Mouse (Mus musculus): Measurements from ENCODE around the gene Cenpi. TPM values are rescaled to one million over a fixed set of nuclear protein-coding genes. Genes with fewer than 3 reads are reported as not detected.

The Cenpi gene
- polyA plus RNA-seq, 1 experiment from 2014 or later = 15.7 TPM

DNA sequence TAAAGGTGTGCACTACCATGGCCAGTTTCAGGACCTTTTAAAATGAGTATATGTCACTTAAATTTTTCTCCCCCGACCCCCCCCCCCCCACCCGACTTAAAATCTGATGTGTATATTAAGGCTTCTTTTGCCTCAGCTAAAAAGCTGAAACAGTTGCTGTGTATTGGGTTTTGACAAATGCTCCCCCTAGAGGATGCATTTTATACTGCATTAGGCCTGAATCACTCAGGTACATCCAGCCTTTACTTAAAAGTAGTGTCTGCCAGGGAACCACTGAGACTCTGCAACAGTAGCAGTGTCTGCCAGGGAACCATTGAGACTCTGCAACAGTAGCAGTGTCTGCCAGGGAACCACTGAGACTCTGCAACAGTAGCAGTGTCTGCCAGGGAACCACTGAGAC is 63.4 kb downstream of the Cenpi start:
- no peak for ATAC-seq (ENCODE audit: low FRiP score, low read depth)
- Histone ChIP-seq H3K4me1 (no peaks in the 10 kb centered on the region), H3K36me3 (no peaks in the 10 kb centered on the region), H3K4me2 (replicated peaks) (no peak overlapping the region), H3K27ac (no peak overlapping the region), H3K9me3 (no peaks in the 10 kb centered on the region), H3K9ac (no peak overlapping the region), H3K4me3 (no peak overlapping the region), H3K27me3 (replicated peaks) (no peaks in the 10 kb centered on the region)
- WGBS = 24% methylated on average over 2 of the region's 2 CpGs

DNA sequence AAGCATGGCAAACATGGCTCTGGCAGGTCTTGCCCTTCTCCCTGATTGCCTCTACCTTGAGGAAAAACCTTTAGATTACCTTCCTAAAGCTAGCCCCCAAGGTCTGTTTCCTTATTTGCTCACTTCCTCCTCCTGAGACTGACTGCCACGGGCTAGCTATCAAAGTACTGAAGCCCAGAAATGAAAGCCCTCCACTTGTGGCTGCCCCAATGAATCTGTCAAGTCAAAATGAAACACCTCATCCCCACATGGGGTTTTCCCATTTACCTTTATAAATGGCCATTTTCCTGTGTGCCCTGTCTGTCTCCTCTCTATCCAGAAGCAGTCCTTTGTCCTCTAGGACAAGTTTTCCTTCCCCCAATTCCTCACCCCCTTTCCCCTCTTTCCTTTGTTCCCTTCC is 66.3 kb downstream of the Cenpi start:
- 73% methylated on average over 1 of the region's 1 CpGs for WGBS
- no peak overlapping the region for H3K4me2 ChIP-seq (replicated peaks)
- H3K27me3 ChIP-seq (replicated peaks) = no peaks in the 10 kb centered on the region
- H3K9me3 ChIP-seq = no peaks in the 10 kb centered on the region
- no peaks in the 10 kb centered on the region for H3K36me3 ChIP-seq
- no peaks in the 10 kb centered on the region for H3K4me1 ChIP-seq
- no peak overlapping the region for H3K4me3 ChIP-seq
- no peak for ATAC-seq (ENCODE audit: low FRiP score, low read depth)
- H3K9ac ChIP-seq = no peak overlapping the region
- H3K27ac ChIP-seq = no peak overlapping the region

DNA sequence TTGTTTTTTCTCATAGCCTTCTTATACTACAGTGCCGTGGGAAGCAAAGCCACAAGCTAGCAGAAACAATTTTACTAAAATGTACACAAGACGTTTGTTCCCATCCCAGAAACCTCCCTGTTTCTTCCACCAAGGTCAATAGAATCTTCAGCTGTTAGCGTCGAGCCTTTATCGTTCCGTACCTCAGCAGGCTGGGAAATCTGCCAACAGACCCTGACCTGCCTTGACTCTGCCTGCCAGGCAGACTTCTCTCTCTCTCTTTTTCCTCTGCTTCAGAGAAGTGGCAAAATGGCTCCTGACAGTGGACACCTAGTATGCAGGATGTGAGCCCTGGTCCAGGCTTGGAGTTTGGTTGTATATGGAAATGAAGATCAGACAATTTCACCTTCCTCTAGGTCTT is 77.0 kb downstream of the Cenpi start:
- Histone ChIP-seq H3K9me3 (no peaks in the 10 kb centered on the region), H3K4me3 (no peak overlapping the region), H3K4me2 (replicated peaks) (no peak overlapping the region), H3K27me3 (replicated peaks) (no peaks in the 10 kb centered on the region), H3K4me1 (no peaks in the 10 kb centered on the region), H3K9ac (no peak overlapping the region), H3K27ac (no peak overlapping the region), H3K36me3 (no peaks in the 10 kb centered on the region)
- no peak for ATAC-seq (ENCODE audit: low FRiP score, low read depth)
- 87% methylated on average over 6 of the region's 6 CpGs for WGBS

DNA sequence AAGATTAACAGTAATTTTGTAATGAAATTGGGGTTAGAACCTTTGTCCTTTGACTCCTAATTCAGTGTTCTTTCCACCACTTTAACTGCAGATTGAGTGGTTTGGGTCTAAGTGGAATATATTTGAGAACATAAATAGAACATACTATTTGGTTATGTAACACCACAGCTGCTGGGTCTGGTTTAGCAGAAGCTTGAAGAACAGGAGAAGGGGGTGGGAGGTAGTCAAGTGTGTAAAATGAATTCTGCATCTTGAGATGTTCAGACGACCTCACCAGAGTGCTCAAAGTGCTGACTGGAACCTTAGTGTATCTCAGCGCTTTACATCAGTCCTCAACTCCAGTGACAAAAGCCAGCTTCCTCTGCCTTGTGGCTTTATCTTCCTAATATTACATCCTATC is 91.1 kb downstream of the Cenpi start:
- Histone ChIP-seq H3K27ac (no peak overlapping the region), H3K4me3 (no peak overlapping the region), H3K9ac (no peak overlapping the region), H3K9me3 (no peaks in the 10 kb centered on the region), H3K4me1 (no peaks in the 10 kb centered on the region), H3K27me3 (replicated peaks) (no peaks in the 10 kb centered on the region), H3K36me3 (no peaks in the 10 kb centered on the region), H3K4me2 (replicated peaks) (no peak overlapping the region)
- 65% methylated on average over 2 of the region's 2 CpGs for WGBS
- no peak for ATAC-seq (ENCODE audit: low FRiP score, low read depth)

DNA sequence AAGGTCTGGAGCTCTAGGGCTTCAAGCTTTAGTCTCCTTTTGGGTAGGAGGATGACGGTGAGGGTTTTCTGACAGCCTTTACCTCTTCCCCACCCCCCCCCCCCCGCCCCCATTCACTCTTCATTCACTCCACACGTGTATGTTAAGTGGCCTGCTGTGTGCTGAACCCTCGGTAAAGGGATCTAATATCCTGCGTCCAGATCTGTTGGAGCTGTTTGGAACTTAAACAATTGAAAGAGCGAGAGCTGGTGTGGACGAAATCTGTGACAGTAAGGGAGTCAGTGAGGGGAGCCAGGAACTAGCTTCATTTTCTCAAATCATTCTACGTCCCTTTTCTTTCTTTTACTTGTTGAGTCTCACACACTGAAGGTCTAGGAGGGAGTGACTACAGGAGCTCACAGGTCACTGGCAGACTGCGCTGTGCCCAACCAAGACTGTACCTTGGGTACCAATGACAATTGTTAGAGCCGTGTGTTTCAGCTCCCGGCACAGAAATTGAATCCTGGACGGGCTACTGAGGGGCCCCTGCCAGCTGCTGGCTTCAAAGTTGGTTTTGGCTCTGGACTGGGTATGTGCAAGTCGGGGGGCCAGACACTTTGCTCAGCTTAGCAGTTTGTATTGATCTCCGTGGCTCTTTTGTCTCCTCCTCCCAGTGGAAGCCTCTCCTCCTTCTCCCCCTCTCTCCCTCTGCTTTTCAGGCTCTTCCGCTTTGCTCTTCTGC is 96.1 kb downstream of the Cenpi start, which contains the start of gene Drp2:
Drp2 (plus strand) TSS at position 689 of the 721 bp plus-strand sequence.
- Histone ChIP-seq H3K27me3 (replicated peaks) (no peaks in the 10 kb centered on the region), H3K4me2 (replicated peaks) (peak within 1 kb of the TSS; percentile 58), H3K9ac (peak within 1 kb of the TSS; percentile 38), H3K4me3 (peak within 1 kb of the TSS; percentile 34), H3K4me1 (no peaks in the 10 kb centered on the region), H3K27ac (no peak within 1 kb of the TSS), H3K9me3 (no peaks in the 10 kb centered on the region), H3K36me3 (no peaks in the 10 kb centered on the region)
- 29% methylated on average over 14 of the region's 15 CpGs for WGBS
- ATAC-seq (ENCODE audit: low FRiP score, low read depth) = peak; percentile 76

DNA sequence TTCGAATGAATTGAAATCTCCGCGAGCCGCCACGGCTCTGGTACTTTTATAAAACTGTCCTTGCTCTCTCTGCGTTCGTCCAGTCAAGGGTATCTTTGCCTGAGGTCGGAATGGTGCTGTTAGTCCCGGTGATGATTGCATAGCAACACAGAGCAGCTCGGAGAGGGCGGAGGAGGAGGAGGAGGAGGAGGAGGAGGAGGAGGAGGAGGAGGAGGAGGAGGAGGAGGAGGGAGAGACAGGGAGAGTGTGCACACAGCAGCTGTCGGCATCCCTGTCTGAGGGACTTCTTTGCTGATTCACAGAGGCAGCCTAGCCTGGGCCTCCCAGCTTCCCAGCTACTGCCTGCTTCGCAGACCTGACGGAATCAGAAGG is 96.7 kb downstream of the Cenpi start:
- Histone ChIP-seq H3K4me1 (no peaks in the 10 kb centered on the region), H3K9me3 (no peaks in the 10 kb centered on the region), H3K9ac (peak overlapping the region; percentile 38), H3K36me3 (no peaks in the 10 kb centered on the region), H3K4me2 (replicated peaks) (peak overlapping the region; percentile 58), H3K27ac (no peak overlapping the region), H3K27me3 (replicated peaks) (no peaks in the 10 kb centered on the region), H3K4me3 (peak overlapping the region; percentile 34)
- peak; percentile 89 for ATAC-seq (ENCODE audit: low FRiP score, low read depth)
- 34% methylated on average over 11 of the region's 14 CpGs for WGBS

DNA sequence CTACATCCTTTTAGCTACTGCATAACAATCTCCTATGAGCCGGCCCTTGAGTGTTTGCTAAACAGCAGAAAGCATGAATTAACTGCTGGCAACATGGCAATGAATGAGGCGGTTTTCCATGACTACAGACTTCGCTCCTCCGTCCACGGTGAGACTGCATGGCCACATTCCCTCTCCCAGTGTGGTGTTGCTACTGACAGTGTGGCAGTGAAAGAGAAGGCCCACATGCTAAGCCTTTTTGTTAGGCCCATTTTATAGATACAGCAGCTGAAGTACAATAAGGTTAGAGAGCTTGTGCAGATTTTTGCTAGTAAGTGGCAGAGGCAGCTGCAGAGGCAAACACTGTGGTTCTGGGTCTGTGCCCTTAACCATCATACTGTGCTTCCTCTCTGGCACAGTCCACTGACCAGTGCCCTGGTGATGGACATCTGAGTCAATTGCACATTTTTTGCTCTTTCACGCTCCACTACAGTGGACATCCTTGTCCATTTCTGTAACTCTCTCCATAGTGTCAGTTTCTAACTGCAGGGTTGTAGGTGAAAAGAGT is 101.5 kb downstream of the Cenpi start:
- no peak overlapping the region for H3K4me2 ChIP-seq (replicated peaks)
- WGBS = 74% methylated on average over 6 of the region's 6 CpGs
- no peak overlapping the region for H3K9ac ChIP-seq
- no peaks in the 10 kb centered on the region for H3K9me3 ChIP-seq
- H3K4me3 ChIP-seq = no peak overlapping the region
- no peaks in the 10 kb centered on the region for H3K36me3 ChIP-seq
- no peak for ATAC-seq (ENCODE audit: low FRiP score, low read depth)
- no peaks in the 10 kb centered on the region for H3K27me3 ChIP-seq (replicated peaks)
- H3K27ac ChIP-seq = no peak overlapping the region
- no peaks in the 10 kb centered on the region for H3K4me1 ChIP-seq

DNA sequence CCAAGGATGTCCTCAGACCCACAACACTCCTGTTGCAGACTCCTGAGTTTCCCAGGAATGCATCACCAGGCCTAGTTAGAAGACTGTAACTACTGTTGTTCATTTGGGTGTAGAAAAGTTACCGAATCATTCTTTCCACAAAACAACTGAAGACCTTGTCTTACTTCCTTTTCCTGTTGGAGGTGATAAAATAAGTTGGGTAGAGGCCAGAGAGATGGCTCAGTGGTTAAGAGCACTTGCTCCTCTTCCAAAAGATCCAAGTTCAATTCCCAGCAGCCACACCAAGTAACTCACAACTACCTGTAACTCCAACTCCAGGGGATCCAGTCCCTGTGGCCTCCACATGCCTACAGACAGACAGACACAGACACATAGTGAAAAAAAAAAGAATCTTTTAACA is 104.2 kb downstream of the Cenpi start:
- WGBS = 84% methylated on average over 1 of the region's 1 CpGs
- no peaks in the 10 kb centered on the region for H3K36me3 ChIP-seq
- no peak overlapping the region for H3K9ac ChIP-seq
- H3K4me1 ChIP-seq = no peaks in the 10 kb centered on the region
- ATAC-seq (ENCODE audit: low FRiP score, low read depth) = no peak
- no peak overlapping the region for H3K4me3 ChIP-seq
- H3K4me2 ChIP-seq (replicated peaks) = no peak overlapping the region
- H3K27ac ChIP-seq = no peak overlapping the region
- H3K9me3 ChIP-seq = no peaks in the 10 kb centered on the region
- no peaks in the 10 kb centered on the region for H3K27me3 ChIP-seq (replicated peaks)

Other genes with a start within 250 kb of the Cenpi start
- 60.9 and 66.8 TPM in 2 replicates for gene Cstf2, start 248.9 kb upstream of the Cenpi start, polyA plus RNA-seq (2016; fragmentation: Nextera tagmentation; extraction: Ambion mirVana)
- 0.22 and 0.40 TPM in 2 replicates for gene Xkrx, start 146.0 kb upstream of the Cenpi start, polyA plus RNA-seq (2016; fragmentation: Nextera tagmentation; extraction: Ambion mirVana)
- gene Arl13a, start 120.6 kb upstream of the Cenpi start, polyA plus RNA-seq (2016; fragmentation: Nextera tagmentation; extraction: Ambion mirVana) = not detected in 2 replicates
- 0.11 TPM in 1 of 2 replicates, not detected in the other for gene Nox1, start 86.1 kb upstream of the Cenpi start, polyA plus RNA-seq (2016; fragmentation: Nextera tagmentation; extraction: Ambion mirVana)
- 5.0 and 6.1 TPM in 2 replicates for gene Trmt2b, start 31.1 kb upstream of the Cenpi start, polyA plus RNA-seq (2016; fragmentation: Nextera tagmentation; extraction: Ambion mirVana)
- 42.7 and 44.2 TPM in 2 replicates for gene Tmem35a, start 12.9 kb upstream of the Cenpi start, polyA plus RNA-seq (2016; fragmentation: Nextera tagmentation; extraction: Ambion mirVana)
- gene Drp2, start 96.5 kb downstream of the Cenpi start, polyA plus RNA-seq (2016; fragmentation: Nextera tagmentation; extraction: Ambion mirVana) = 10.3 and 11.7 TPM in 2 replicates
- 0.10 TPM in 1 of 2 replicates, not detected in the other for gene Taf7l, start 168.4 kb downstream of the Cenpi start, polyA plus RNA-seq (2016; fragmentation: Nextera tagmentation; extraction: Ambion mirVana)
- gene Timm8a1, start 233.8 kb downstream of the Cenpi start, polyA plus RNA-seq (2016; fragmentation: Nextera tagmentation; extraction: Ambion mirVana) = 45.8 and 48.5 TPM in 2 replicates

Measured in neural tube, embryonic 12.5 days (tissue).